19 mouse cellular contexts compared by ENCODE assay signal in genomic region chr1:177040058-177040457, GRCm38 (mm10).
DNase-seq lines count a peak whose midpoint lies in the region; ATAC-seq and TF ChIP-seq lines count a peak whose summit lies in the region.
"Had no signal": no experiment of that assay in that cellular context is flagged by ENCODE, and none has a peak within 500 bp of the region (broad histone marks: within the 10 kb centered on the region; RNA-seq: fewer than 3 reads in every experiment).

No protein-coding gene starts in this region.

- ATAC-seq in forebrain, embryonic 12.5 days (ENCODE audit: low FRiP score) = no peak
- no peak for ATAC-seq in forebrain, embryonic 11.5 days (replicated peaks; ENCODE audit: low FRiP score)
- ATAC-seq in limb, embryonic 11.5 days (ENCODE audit: insufficient number of reproducible peaks, low FRiP score, low TSS enrichment, low read depth) = no peak
- ATAC-seq in forebrain, postnatal 0 days = no peak
- ATAC-seq in heart, embryonic 11.5 days (replicated peaks; ENCODE audit: insufficient number of reproducible peaks, low FRiP score, low TSS enrichment) = no peak

- peak overlapping the region; percentile 56; the same call in 1 of the 2 replicates for H3K27ac ChIP-seq in forebrain, embryonic 12.5 days
- H3K27ac ChIP-seq in forebrain, embryonic 11.5 days (ENCODE audit: low read depth, low read length) = no peak overlapping the region
- no peak overlapping the region for H3K27ac ChIP-seq in limb, embryonic 11.5 days (replicated peaks; ENCODE audit: low read depth, low read length)
- no peak overlapping the region for H3K27ac ChIP-seq in limb, embryonic 10.5 days
- H3K27ac ChIP-seq in forebrain, postnatal 0 days (ENCODE audit: low read depth, low read length) = peak overlapping the region; percentile 57
- H3K27ac ChIP-seq in heart, embryonic 11.5 days (ENCODE audit: low read depth, low read length) = no peak overlapping the region
- H3K27ac ChIP-seq in left cerebral cortex, adult 2 months = no peak overlapping the region; the same call in 1 of the 2 replicates
- H3K27ac ChIP-seq: heart, embryonic 13.5 days had no signal

- intact Hi-C loops in left cerebral cortex, adult 2 months (cut with DNase I) = no loop called here

- 40% methylated on average over 4 of the region's 4 CpGs for WGBS in forebrain, embryonic 12.5 days
- WGBS in forebrain, embryonic 11.5 days = 60% methylated on average over 4 of the region's 4 CpGs
- 80% methylated on average over 4 of the region's 4 CpGs for WGBS in limb, embryonic 11.5 days
- WGBS in limb, embryonic 10.5 days = 79% methylated on average over 4 of the region's 4 CpGs
- 23% methylated on average over 4 of the region's 4 CpGs for WGBS in forebrain, postnatal 0 days
- 62% methylated on average over 4 of the region's 4 CpGs for WGBS in heart, embryonic 11.5 days (ENCODE audit: insufficient replicate concordance)

- no peak overlapping the region for H3K4me3 ChIP-seq in forebrain, embryonic 12.5 days (replicated peaks)
- no peak overlapping the region for H3K4me3 ChIP-seq in forebrain, embryonic 11.5 days (ENCODE audit: low read depth, low read length)
- no peak overlapping the region for H3K4me3 ChIP-seq in limb, embryonic 11.5 days (ENCODE audit: low read depth, low read length)
- no peak overlapping the region for H3K4me3 ChIP-seq in limb, embryonic 10.5 days
- H3K4me3 ChIP-seq in forebrain, postnatal 0 days (ENCODE audit: low read depth, low read length) = no peak overlapping the region
- H3K4me3 ChIP-seq in heart, embryonic 11.5 days (ENCODE audit: low read depth, low read length) = no peak overlapping the region
- H3K4me3 ChIP-seq in left cerebral cortex, adult 2 months = no peak overlapping the region
- H3K4me3 ChIP-seq: erythroblast, embryonic 14.5 days; heart, embryonic 13.5 days had no signal

- H3K4me1 ChIP-seq in forebrain, embryonic 12.5 days = peaks cover 4% of the 10 kb centered on the region; the same call in 1 of the 2 replicates
- no peaks in the 10 kb centered on the region for H3K4me1 ChIP-seq in forebrain, embryonic 11.5 days (replicated peaks; ENCODE audit: control insufficient read depth, insufficient read depth, low read length)
- no peaks in the 10 kb centered on the region for H3K4me1 ChIP-seq in limb, embryonic 11.5 days (ENCODE audit: control insufficient read depth, insufficient read depth, low read length)
- H3K4me1 ChIP-seq in limb, embryonic 10.5 days = no peaks in the 10 kb centered on the region
- no peaks in the 10 kb centered on the region for H3K4me1 ChIP-seq in forebrain, postnatal 0 days (ENCODE audit: insufficient read depth)
- no peaks in the 10 kb centered on the region for H3K4me1 ChIP-seq in heart, embryonic 11.5 days (ENCODE audit: control insufficient read depth, insufficient read depth, low read length)

- H3K27me3 ChIP-seq in forebrain, embryonic 12.5 days = no peaks in the 10 kb centered on the region
- no peaks in the 10 kb centered on the region for H3K27me3 ChIP-seq in forebrain, embryonic 11.5 days (ENCODE audit: control insufficient read depth, insufficient read depth, low read length)
- H3K27me3 ChIP-seq in limb, embryonic 11.5 days (ENCODE audit: control insufficient read depth, insufficient read depth, low read length) = no peaks in the 10 kb centered on the region
- H3K27me3 ChIP-seq in limb, embryonic 10.5 days (ENCODE audit: low read depth, poor library complexity, severe bottlenecking) = no peaks in the 10 kb centered on the region
- H3K27me3 ChIP-seq in forebrain, postnatal 0 days (ENCODE audit: insufficient read depth, low read length) = no peaks in the 10 kb centered on the region
- no peaks in the 10 kb centered on the region for H3K27me3 ChIP-seq in heart, embryonic 11.5 days (ENCODE audit: control insufficient read depth, insufficient read depth, low read length)
- H3K27me3 ChIP-seq: heart, embryonic 13.5 days had no signal

- H3K4me2 ChIP-seq in forebrain, embryonic 12.5 days = no peak overlapping the region
- H3K4me2 ChIP-seq in forebrain, embryonic 11.5 days (ENCODE audit: low read depth, low read length, severe bottlenecking) = no peak overlapping the region
- H3K4me2 ChIP-seq in limb, embryonic 11.5 days (ENCODE audit: low read depth, severe bottlenecking) = no peak overlapping the region
- H3K4me2 ChIP-seq in forebrain, postnatal 0 days (ENCODE audit: low read depth) = no peak overlapping the region
- no peak overlapping the region for H3K4me2 ChIP-seq in heart, embryonic 11.5 days
- H3K4me2 ChIP-seq: heart, embryonic 13.5 days had no signal

- no peaks in the 10 kb centered on the region for H3K9me3 ChIP-seq in forebrain, embryonic 12.5 days
- H3K9me3 ChIP-seq in forebrain, embryonic 11.5 days (ENCODE audit: control insufficient read depth, low read length) = no peaks in the 10 kb centered on the region
- no peaks in the 10 kb centered on the region for H3K9me3 ChIP-seq in limb, embryonic 11.5 days (ENCODE audit: control insufficient read depth, low read length)
- H3K9me3 ChIP-seq in limb, embryonic 10.5 days (replicated peaks) = no peaks in the 10 kb centered on the region
- no peaks in the 10 kb centered on the region for H3K9me3 ChIP-seq in forebrain, postnatal 0 days (ENCODE audit: low read length)
- no peaks in the 10 kb centered on the region for H3K9me3 ChIP-seq in heart, embryonic 11.5 days (replicated peaks; ENCODE audit: control insufficient read depth, low read length)
- H3K9me3 ChIP-seq: heart, embryonic 13.5 days had no signal

- no peak overlapping the region for H3K9ac ChIP-seq in forebrain, embryonic 12.5 days
- no peak overlapping the region for H3K9ac ChIP-seq in forebrain, embryonic 11.5 days (ENCODE audit: low read length)
- H3K9ac ChIP-seq in limb, embryonic 11.5 days (ENCODE audit: low read length) = no peak overlapping the region
- H3K9ac ChIP-seq in forebrain, postnatal 0 days = no peak overlapping the region
- no peak overlapping the region for H3K9ac ChIP-seq in heart, embryonic 11.5 days (ENCODE audit: low read depth, low read length)
- H3K9ac ChIP-seq: heart, embryonic 13.5 days had no signal

- TF ChIP-seq CTCF in forebrain, postnatal 0 days (IDR thresholded peaks at IDR 0.05; ENCODE audit: low read depth) = no peak
- TF ChIP-seq CTCF in left cerebral cortex, adult 2 months (IDR thresholded peaks at IDR 0.05) = no peak

- H3K36me3 ChIP-seq in forebrain, embryonic 12.5 days (replicated peaks) = no peaks in the 10 kb centered on the region
- H3K36me3 ChIP-seq in forebrain, embryonic 11.5 days (ENCODE audit: control insufficient read depth, insufficient read depth, low read length) = no peaks in the 10 kb centered on the region
- no peaks in the 10 kb centered on the region; the same call in 1 of the 2 replicates for H3K36me3 ChIP-seq in limb, embryonic 11.5 days (ENCODE audit: control insufficient read depth, insufficient read depth, low read length)
- H3K36me3 ChIP-seq in limb, embryonic 10.5 days = no peaks in the 10 kb centered on the region
- no peaks in the 10 kb centered on the region for H3K36me3 ChIP-seq in forebrain, postnatal 0 days (ENCODE audit: insufficient read depth)
- H3K36me3 ChIP-seq in heart, embryonic 11.5 days (ENCODE audit: control insufficient read depth, insufficient read depth, low read length) = no peaks in the 10 kb centered on the region
- H3K36me3 ChIP-seq: heart, embryonic 13.5 days had no signal

- DNase-seq in forebrain, embryonic 11.5 days (ENCODE audit: low spot score) = no peak
- peak; percentile 17 for DNase-seq in limb, embryonic 11.5 days (ENCODE audit: low spot score)
- DNase-seq in limb, embryonic 10.5 days (ENCODE audit: low spot score) = no peak
- DNase-seq in R1 (ENCODE audit: low read depth, low spot score) = peak; percentile 11
- no peak for DNase-seq in forebrain, postnatal 0 days
- DNase-seq in left cerebral cortex, adult 2 months (ENCODE audit: extremely low spot score in 1 of 2, low spot score in 2 of 2) = no peak
- DNase-seq: adrenal gland, adult 8-10 months; cerebellum, postnatal 14 days; gastrocnemius, postnatal 36 days; heart, postnatal 4 days; kidney, adult 11 months; kidney, postnatal 10 days; layer of hippocampus, adult 9-11 months; right cerebral cortex, postnatal 14 days; thymus, postnatal 36 days had no signal

Comparison
In these comparisons a context has a peak if more than half of its experiments do, and no peak if none do; other contexts are left out.
1. H3K27ac ChIP-seq: peak in forebrain, embryonic 12.5 days (single experiment) and forebrain, postnatal 0 days (single experiment); none in forebrain, embryonic 11.5 days (single experiment), limb, embryonic 11.5 days (single experiment), limb, embryonic 10.5 days (single experiment), heart, embryonic 11.5 days (single experiment) and left cerebral cortex, adult 2 months (single experiment).
2. DNase-seq: peak in limb, embryonic 11.5 days (single experiment) and R1 (single experiment); none in forebrain, embryonic 11.5 days (single experiment), limb, embryonic 10.5 days (single experiment), forebrain, postnatal 0 days (single experiment) and left cerebral cortex, adult 2 months (0 of 2).